Mouse (Mus musculus) heart, postnatal 0 days (tissue): Measurements from ENCODE around the gene Slc17a8. TPM values are rescaled to one million over a fixed set of nuclear protein-coding genes. Genes with fewer than 3 reads are reported as not detected.

Experiments used
- ATAC-seq: fragments of 200-750 bp; cut with Nextera tagmentation; 2 replicates; pipeline ENCODE4 v1.8.0; 2017; ENCODE audit warnings: low read depth, moderate number of reproducible peaks, moderate library complexity; ENCODE audit not compliant: insufficient read depth
- DNase-seq: peaks from one replicate; pipeline ENCODE4 v3.0.0-alpha.2; 2016; ENCODE audit warnings: low spot score
- H3K27ac ChIP-seq: fragments of 300-500 bp; sonication (generic); 2 replicates; pipeline ENCODE4 v1.5.1; 2014; ENCODE audit warnings: low read depth, mild to moderate bottlenecking
- H3K27me3 ChIP-seq: fragments of 300-500 bp; sonication (generic); 2 replicates; pipeline ENCODE4 v1.6.1; 2014; ENCODE audit warnings: low read length, mixed read lengths; ENCODE audit not compliant: control insufficient read depth, insufficient read depth
- H3K36me3 ChIP-seq: fragments of 300-500 bp; sonication (generic); replicated peaks from 2 replicates; pipeline ENCODE4 v1.6.1; 2014; ENCODE audit warnings: low read length, mixed read lengths; ENCODE audit not compliant: control insufficient read depth, insufficient read depth
- H3K4me1 ChIP-seq: fragments of 300-500 bp; sonication (generic); 2 replicates; pipeline ENCODE4 v1.6.1; 2014; ENCODE audit warnings: antibody characterized with exemption; ENCODE audit not compliant: control insufficient read depth, insufficient read depth
- H3K4me2 ChIP-seq: fragments of 300-500 bp; sonication (generic); 2 replicates; pipeline ENCODE4 v1.6.1; 2014; ENCODE audit warnings: low read depth, mild to moderate bottlenecking, low read length, moderate library complexity
- H3K4me3 ChIP-seq: fragments of 300-500 bp; sonication (generic); 2 replicates; pipeline ENCODE4 v1.5.1; 2014; ENCODE audit warnings: low read depth, low read length
- H3K9ac ChIP-seq: fragments of 300-500 bp; sonication (generic); replicated peaks from 2 replicates; pipeline ENCODE4 v1.6.1; 2014; ENCODE audit warnings: low read depth, low read length, mixed read lengths
- H3K9me3 ChIP-seq: fragments of 300-500 bp; sonication (generic); replicated peaks from 2 replicates; pipeline ENCODE4 v1.6.1; 2016; ENCODE audit warnings: low read length; ENCODE audit not compliant: control insufficient read depth
- CTCF ChIP-seq: IDR thresholded peaks from 2 replicates; pipeline ENCODE4 v1.5.1; 2016; ENCODE audit warnings: antibody characterized with exemption, control low read depth, low read depth
- EP300 ChIP-seq: IDR thresholded peaks from 2 replicates; pipeline ENCODE4 v1.6.1; 2016; ENCODE audit warnings: antibody characterized with exemption, low read depth
- WGBS: fragments of 180-500 bp; shearing (Covaris S2); extraction: QIAGEN DNeasy Blood & Tissue Kit; methylation state at CpG from one replicate; pipeline ENCODE4 v1.1.7; 2014; 5-methylcytosine and 5-hydroxymethylcytosine counted together
- polyA plus RNA-seq: library from polyadenylated mRNA; unstranded; fragments of >200 nt; fragmentation: Nextera tagmentation; extraction: Ambion mirVana; gene quantifications from 2 replicates; pipeline ENCODE4 v1.2.1, GENCODE M21; 2015
- total RNA-seq: library from RNA; depleted of rRNA; stranded (reverse); fragments of >200 nt; gene quantifications from 2 replicates; pipeline ENCODE4 v1.2.3, GENCODE M21; 2014; ENCODE audit warnings: low replicate concordance

Slc17a8 gene
- total and polyA plus RNA-seq, 2 experiments from 2014 or later, result not detected

- Histone ChIP-seq H3K4me2 (peak within 1 kb of the TSS; percentile 30), H3K27ac (peak within 1 kb of the TSS; percentile 15), H3K36me3 (no peaks in the 10 kb centered on the region), H3K9me3 (no peaks in the 10 kb centered on the region), H3K4me1 (peaks cover 21% of the 10 kb centered on the region), H3K9ac (no peak within 1 kb of the TSS), H3K27me3 (no peaks in the 10 kb centered on the region), H3K4me3 (peak within 1 kb of the TSS; percentile 10)
- no peak for TF ChIP-seq EP300
- ATAC-seq (no peak), DNase-seq (peak; percentile 55)
- WGBS, result 42% methylated on average over 17 of the region's 17 CpGs
Observed at GRCm38 (mm10) chr10:89532929-89533727, 87.9 kb downstream of the Slc17a8 start, which contains the start of gene Nr1h4. Gene Nr1h4 (minus strand): TSS chr10:89533585.

DNA sequence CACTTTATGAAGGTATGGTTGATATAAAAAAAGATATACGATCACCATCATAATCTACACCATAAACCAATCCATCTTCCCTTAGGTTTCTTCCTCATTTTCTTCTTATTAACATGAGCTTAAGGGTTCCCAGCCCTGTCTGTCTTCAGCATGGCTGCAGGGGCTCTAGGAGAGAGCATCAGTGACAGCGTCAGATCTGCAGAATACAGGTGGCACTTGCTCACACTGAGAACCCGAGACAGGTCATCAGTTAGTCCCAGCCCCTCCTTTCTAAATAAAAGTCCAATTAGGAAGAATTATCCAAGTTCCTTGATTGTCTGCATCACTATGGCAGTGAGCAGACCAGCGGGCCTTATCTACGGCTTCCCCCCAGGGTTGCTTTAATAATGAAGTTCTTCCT lies 88.6 kb downstream of the Slc17a8 start:
- no peaks in the 10 kb centered on the region for H3K36me3 ChIP-seq
- H3K4me2 ChIP-seq, result peak overlapping the region; percentile 30
- ATAC-seq (no peak), DNase-seq (no peak)
- peak overlapping the region; percentile 10; the same call in 1 of the 2 replicates for H3K4me3 ChIP-seq
- TF ChIP-seq CTCF (no peak), EP300 (no peak)
- H3K9ac ChIP-seq, result no peak overlapping the region
- no peaks in the 10 kb centered on the region for H3K27me3 ChIP-seq
- peaks cover 22% of the 10 kb centered on the region for H3K4me1 ChIP-seq
- WGBS, result 65% methylated on average over 5 of the region's 5 CpGs
- H3K27ac ChIP-seq, result no peak overlapping the region
- no peaks in the 10 kb centered on the region for H3K9me3 ChIP-seq

DNA sequence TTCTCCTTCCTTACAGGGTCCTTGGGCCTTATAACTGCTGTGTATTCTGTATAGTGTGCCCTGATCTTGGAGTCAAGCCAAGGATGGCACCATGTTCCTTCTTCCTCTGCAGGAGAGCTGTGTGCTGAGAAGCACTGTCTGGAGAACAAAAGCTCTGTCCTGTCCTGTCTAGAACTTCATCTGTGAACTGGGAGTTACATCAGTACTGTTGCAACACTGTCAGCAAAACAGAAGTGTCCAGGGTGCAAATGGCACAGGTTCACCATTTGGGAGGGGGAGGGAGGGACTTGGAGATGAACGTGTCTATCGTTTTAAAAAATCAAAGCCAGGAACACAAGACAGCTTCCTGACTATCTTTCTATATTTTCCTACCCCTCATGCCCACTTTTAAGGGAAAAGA lies 89.1 kb downstream of the Slc17a8 start:
- Histone ChIP-seq H3K27ac (no peak overlapping the region), H3K9me3 (no peaks in the 10 kb centered on the region), H3K4me1 (peaks cover 27% of the 10 kb centered on the region), H3K4me2 (no peak overlapping the region; the same call in 1 of the 2 replicates), H3K36me3 (no peaks in the 10 kb centered on the region), H3K4me3 (no peak overlapping the region), H3K9ac (no peak overlapping the region), H3K27me3 (no peaks in the 10 kb centered on the region)
- ATAC-seq (no peak), DNase-seq (no peak)
- TF ChIP-seq CTCF, result no peak
- no peak for TF ChIP-seq EP300
- 39% methylated on average over 2 of the region's 2 CpGs for WGBS

- no peak overlapping the region for H3K4me3 ChIP-seq
- no peaks in the 10 kb centered on the region for H3K36me3 ChIP-seq
- no peaks in the 10 kb centered on the region for H3K27me3 ChIP-seq
- ATAC-seq (peak; percentile 95), DNase-seq (peak; percentile 92)
- no peaks in the 10 kb centered on the region for H3K9me3 ChIP-seq
- no peak overlapping the region for H3K9ac ChIP-seq
- H3K4me1 ChIP-seq, result peaks cover 32% of the 10 kb centered on the region
- 16% methylated on average over 5 of the region's 5 CpGs for WGBS
- H3K27ac ChIP-seq, result peak overlapping the region; percentile 53
- H3K4me2 ChIP-seq, result no peak overlapping the region
- TF ChIP-seq EP300 (peak; percentile 99), CTCF (no peak)
Observed at GRCm38 (mm10) chr10:89531194-89531634, 89.8 kb downstream of the Slc17a8 start.

- no peak overlapping the region for H3K4me2 ChIP-seq
- ATAC-seq, result peak; percentile 55
- peak overlapping the region; percentile 39; the same call in 1 of the 2 replicates for H3K27ac ChIP-seq
Observed at GRCm38 (mm10) chr10:89527054-89527453, 94.0 kb downstream of the Slc17a8 start.

More at GRCm38 (mm10) chr10:89527054-89527453, 94.0 kb downstream of the Slc17a8 start:
- no peak overlapping the region for H3K9ac ChIP-seq
- DNase-seq, result peak; percentile 83
- H3K36me3 ChIP-seq, result no peaks in the 10 kb centered on the region
- peaks cover 24% of the 10 kb centered on the region for H3K4me1 ChIP-seq
- H3K4me3 ChIP-seq, result no peak overlapping the region
- no peaks in the 10 kb centered on the region for H3K27me3 ChIP-seq
- H3K9me3 ChIP-seq, result no peaks in the 10 kb centered on the region
- 13% methylated on average over 5 of the region's 5 CpGs for WGBS
- TF ChIP-seq EP300, result no peak
- no peak for TF ChIP-seq CTCF
